Mouse (Mus musculus): ENCODE results near the gene Uqcc3.

DNA sequence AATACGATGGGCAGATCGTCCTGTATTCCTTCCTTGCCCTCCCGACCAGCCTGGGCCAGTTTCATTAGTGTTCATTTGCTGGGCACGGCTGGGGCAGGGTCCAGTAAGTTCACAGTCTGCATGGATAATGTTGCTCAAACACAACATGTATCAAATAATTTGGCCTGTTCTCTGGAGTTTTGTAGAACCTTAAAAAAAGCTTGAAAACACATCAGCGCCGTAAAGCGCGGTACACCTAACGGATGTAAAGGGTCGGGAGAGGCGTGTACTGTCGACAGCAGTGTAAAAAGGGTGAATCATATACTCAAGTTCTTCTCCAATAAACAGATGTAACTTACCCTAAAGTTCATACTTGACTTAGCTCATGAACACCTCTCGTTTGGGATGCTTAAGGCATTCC is 17.9 kb upstream of the Uqcc3 start:
- TF ChIP-seq CTCF (IDR thresholded peaks at IDR 0.05; ENCODE audit: control insufficient read depth, insufficient read depth, insufficient replicate concordance, low read depth, low read length), result no peak
- no peak for TF ChIP-seq POLR2A (IDR thresholded peaks at IDR 0.05; ENCODE audit: control insufficient read depth, low read depth, low read length)
